Mouse (Mus musculus): ENCODE measurements around the gene Tmem104. TPM values are rescaled to one million over a fixed set of nuclear protein-coding genes. Genes with fewer than 3 reads are reported as not detected.

The Tmem104 gene
- total RNA-seq, 2 experiments from 2014 or later: 10.4 to 12.5 TPM

- DNase-seq: no peak
- intact Hi-C loops (cut with DNase I): no loop called here
Observed at GRCm38 (mm10) chr11:115275954-115276353, 88.7 kb downstream of the Tmem104 start.

DNA sequence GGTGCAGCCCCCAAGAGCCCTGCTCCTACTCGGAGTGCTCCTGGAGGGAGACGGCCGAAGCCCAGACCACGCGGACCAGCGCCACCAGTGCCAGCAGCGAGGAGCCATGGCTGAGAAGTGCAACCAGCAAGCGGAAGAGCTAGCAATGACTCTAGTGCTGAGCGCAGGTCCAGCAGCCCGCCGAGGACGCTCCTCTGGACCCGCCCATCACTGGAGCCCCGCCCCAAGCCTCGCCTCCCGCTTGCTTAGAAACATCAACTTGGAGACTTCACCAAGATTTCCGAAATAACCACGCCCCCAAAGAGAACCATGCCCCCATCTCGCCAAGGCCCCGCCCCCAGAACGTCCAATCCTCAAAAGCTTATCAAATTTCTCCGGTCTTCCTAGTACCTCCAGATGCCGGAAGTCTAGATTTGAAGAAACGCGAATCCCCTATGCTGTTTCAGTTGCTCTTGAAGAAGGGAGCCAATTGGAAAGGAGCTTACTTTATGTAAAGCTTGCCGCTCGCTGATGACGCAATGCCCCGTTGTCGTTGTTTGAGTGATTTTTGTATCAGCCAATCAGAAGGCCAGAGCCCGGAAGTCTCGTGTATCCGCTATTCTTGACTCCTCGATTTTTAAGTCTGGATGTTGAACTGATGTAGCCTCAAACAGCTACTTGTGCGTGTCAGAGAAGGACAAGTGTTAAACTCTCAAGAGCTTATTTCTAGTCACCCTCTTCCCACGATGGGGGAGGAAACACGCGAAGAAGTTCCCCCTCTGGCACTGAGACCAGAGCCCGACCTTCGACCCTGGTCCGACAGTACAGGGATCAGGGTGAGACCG is 89.7 kb downstream of the Tmem104 start, which contains the start of gene Fdxr:
Fdxr (minus strand) TSS at position 271 of the 824 bp plus-strand sequence.
- intact Hi-C loops (cut with DNase I): no loop called here
- peak; percentile 96 to 98 for DNase-seq

DNA sequence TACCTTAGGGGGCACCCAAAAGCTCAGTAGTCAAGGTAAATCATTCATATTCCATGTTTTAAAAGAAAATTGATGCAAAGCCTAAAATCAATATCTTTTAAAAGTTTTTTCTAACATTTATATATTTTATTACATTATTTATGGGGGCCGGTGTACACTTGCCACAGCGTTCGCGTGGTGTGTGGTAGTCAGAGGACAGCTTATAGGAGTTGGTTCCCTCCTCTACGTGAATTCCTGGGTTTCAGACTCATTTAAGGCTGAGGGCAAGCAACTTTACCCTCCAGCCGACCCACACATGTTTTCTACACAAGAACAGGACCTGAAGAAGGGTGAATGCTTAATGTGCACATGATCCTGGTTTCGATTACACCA is 90.3 kb downstream of the Tmem104 start:
- intact Hi-C loops (cut with DNase I): no loop called here
- no peak for DNase-seq

DNA sequence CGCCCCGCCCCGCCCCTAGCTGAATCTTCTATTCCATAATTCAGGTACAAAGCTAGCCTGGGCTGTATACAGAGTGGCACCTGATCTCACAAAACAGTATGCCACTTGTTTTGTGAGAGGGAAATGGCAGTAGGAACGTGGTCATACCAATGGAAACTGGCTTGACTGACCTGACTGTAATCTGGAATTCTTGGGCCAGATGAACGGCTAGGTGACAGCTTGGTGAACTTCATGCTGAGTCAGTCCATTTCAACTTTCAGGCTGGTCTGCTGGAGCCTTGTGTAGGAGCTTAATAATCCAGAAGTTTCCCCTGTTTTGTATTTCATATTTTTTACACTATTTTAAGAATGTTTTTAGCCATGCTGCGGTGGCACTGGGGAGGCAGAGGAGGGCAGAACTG is 90.9 kb downstream of the Tmem104 start:
- no peak for DNase-seq

DNA sequence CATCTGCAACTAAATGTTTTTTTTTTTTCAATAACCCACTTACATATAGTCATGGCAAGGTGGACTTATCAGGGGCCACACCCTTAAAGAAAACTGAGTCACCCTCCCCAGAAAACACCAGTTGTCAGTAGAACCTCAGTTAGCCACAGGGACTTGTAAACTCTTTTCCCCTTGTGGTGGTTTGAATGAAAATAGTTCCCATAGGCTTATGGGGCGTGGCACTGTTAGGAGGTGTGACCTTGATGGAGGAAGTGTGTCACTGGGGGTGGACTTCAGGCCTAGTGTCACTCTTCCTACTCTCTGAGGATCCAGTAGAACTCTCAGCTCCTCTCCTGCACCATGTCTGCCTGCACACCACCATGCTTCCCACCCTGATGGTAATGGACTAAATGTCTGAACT is 92.4 kb downstream of the Tmem104 start:
- intact Hi-C loops (cut with DNase I): no loop called here
- no peak for DNase-seq

More for the DNA sequence above, 90.9 kb downstream of the Tmem104 start:
- intact Hi-C loops (cut with DNase I): no loop called here

GRCm38 (mm10) chr11:115282295-115282694 is 95.0 kb downstream of the Tmem104 start:
- DNase-seq: peak; percentile 37 to 59
- intact Hi-C loops (cut with DNase I): no loop called here

- DNase-seq: no peak
- intact Hi-C loops (cut with DNase I): no loop called here
Observed at GRCm38 (mm10) chr11:115282723-115283485, 95.6 kb downstream of the Tmem104 start.

DNA sequence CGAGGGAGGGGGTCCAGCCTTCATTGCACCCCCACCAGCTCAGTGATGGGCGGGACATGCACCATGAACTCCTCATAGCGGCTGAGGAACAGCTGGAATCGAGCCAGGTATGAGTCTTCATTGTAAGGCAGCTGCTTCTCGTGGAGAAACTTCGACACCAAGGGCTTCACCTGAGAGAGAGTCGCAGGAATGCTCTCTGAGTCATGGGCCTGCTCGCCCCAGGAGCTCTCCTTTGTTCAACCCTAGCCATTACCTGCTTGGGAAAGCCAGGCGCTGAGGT is 96.1 kb downstream of the Tmem104 start:
- DNase-seq: no peak
- intact Hi-C loops (cut with DNase I): no loop called here

GRCm38 (mm10) chr11:115283891-115284620 is 96.8 kb downstream of the Tmem104 start:
- intact Hi-C loops (cut with DNase I): no loop called here
- no peak for DNase-seq

GRCm38 (mm10) chr11:115285282-115285681 is 98.0 kb downstream of the Tmem104 start:
- DNase-seq: no peak
- intact Hi-C loops (cut with DNase I): no loop called here

GRCm38 (mm10) chr11:115286201-115286993 is 99.1 kb downstream of the Tmem104 start:
- DNase-seq: no peak
- intact Hi-C loops (cut with DNase I): no loop called here

GRCm38 (mm10) chr11:115287386-115287785 is 100.1 kb downstream of the Tmem104 start:
- intact Hi-C loops (cut with DNase I): no loop called here

GRCm38 (mm10) chr11:115288305-115288704 is 101.0 kb downstream of the Tmem104 start:
- intact Hi-C loops (cut with DNase I): no loop called here
- no peak for DNase-seq

More at GRCm38 (mm10) chr11:115287386-115287785, 100.1 kb downstream of the Tmem104 start:
- DNase-seq: no peak

- intact Hi-C loops (cut with DNase I): no loop called here
Observed at GRCm38 (mm10) chr11:115289885-115290284, 102.6 kb downstream of the Tmem104 start.

GRCm38 (mm10) chr11:115290314-115290713 is 103.0 kb downstream of the Tmem104 start:
- no peak for DNase-seq

More at GRCm38 (mm10) chr11:115289885-115290284, 102.6 kb downstream of the Tmem104 start:
- no peak for DNase-seq

GRCm38 (mm10) chr11:115290919-115291318 is 103.6 kb downstream of the Tmem104 start:
- intact Hi-C loops (cut with DNase I): no loop called here
- peak; percentile 75 to 80 for DNase-seq

More at GRCm38 (mm10) chr11:115290314-115290713, 103.0 kb downstream of the Tmem104 start:
- intact Hi-C loops (cut with DNase I): no loop called here

GRCm38 (mm10) chr11:115291503-115291902 is 104.2 kb downstream of the Tmem104 start:
- no peak for DNase-seq
- intact Hi-C loops (cut with DNase I): no loop called here

- intact Hi-C loops (cut with DNase I): no loop called here
- DNase-seq: no peak
Observed at GRCm38 (mm10) chr11:115292631-115293375, 105.5 kb downstream of the Tmem104 start.

DNA sequence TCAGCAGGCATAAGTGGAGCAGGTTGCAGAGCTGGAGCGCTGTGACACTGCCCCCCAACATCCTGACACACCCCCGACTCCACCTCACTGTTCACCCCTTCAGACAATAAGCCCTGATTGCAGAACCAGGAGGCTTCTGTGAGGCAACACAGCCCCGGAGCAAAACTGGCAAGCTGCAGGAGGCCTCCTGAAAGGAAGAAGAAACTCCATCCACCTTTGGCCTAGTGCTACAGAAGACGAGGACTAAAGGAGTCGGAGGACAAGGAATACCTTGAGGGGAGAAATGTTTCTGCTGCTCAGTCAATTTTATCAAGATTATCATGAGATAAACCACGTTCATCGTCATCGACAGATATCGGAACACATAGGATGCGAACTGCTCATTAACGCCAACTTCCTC is 108.7 kb downstream of the Tmem104 start:
- intact Hi-C loops (cut with DNase I): no loop called here
- DNase-seq: no peak
